ENCODE assay signal across 13 mouse cellular contexts in genomic region chr11:88378686-88379339, GRCm38 (mm10).
DNase-seq lines count a peak whose midpoint lies in the region; ATAC-seq and TF ChIP-seq lines count a peak whose summit lies in the region.
"Had no signal": no experiment of that assay in that cellular context is flagged by ENCODE, and none has a peak within 500 bp of the region (broad histone marks: within the 10 kb centered on the region; RNA-seq: fewer than 3 reads in every experiment).

No protein-coding gene starts in this region.

- H3K4me3 ChIP-seq in heart, embryonic 15.5 days, result no peak overlapping the region
- no peak overlapping the region for H3K4me3 ChIP-seq in heart, postnatal 0 days (ENCODE audit: low read depth, low read length)
- no peak overlapping the region for H3K4me3 ChIP-seq in midbrain, embryonic 12.5 days
- H3K4me3 ChIP-seq in thymus, adult 2 months (ENCODE audit: control insufficient read depth, insufficient read depth, low read length), result no peak overlapping the region

- H3K9me3 ChIP-seq in heart, embryonic 15.5 days (replicated peaks), result no peaks in the 10 kb centered on the region
- H3K9me3 ChIP-seq in heart, postnatal 0 days (replicated peaks; ENCODE audit: control insufficient read depth, low read length), result no peaks in the 10 kb centered on the region
- H3K9me3 ChIP-seq in midbrain, embryonic 12.5 days, result no peaks in the 10 kb centered on the region

- no peaks in the 10 kb centered on the region for H3K27me3 ChIP-seq in heart, embryonic 15.5 days
- H3K27me3 ChIP-seq in heart, postnatal 0 days (ENCODE audit: control insufficient read depth, insufficient read depth, low read length), result no peaks in the 10 kb centered on the region
- no peaks in the 10 kb centered on the region for H3K27me3 ChIP-seq in midbrain, embryonic 12.5 days
- H3K27me3 ChIP-seq in thymus, adult 2 months (ENCODE audit: control insufficient read depth, insufficient read depth, low read length), result no peaks in the 10 kb centered on the region

- H3K36me3 ChIP-seq in heart, embryonic 15.5 days, result no peaks in the 10 kb centered on the region
- H3K36me3 ChIP-seq in heart, postnatal 0 days (replicated peaks; ENCODE audit: control insufficient read depth, insufficient read depth, low read length), result no peaks in the 10 kb centered on the region
- H3K36me3 ChIP-seq in midbrain, embryonic 12.5 days, result peaks cover 28% of the 10 kb centered on the region
- no peaks in the 10 kb centered on the region for H3K36me3 ChIP-seq in thymus, adult 2 months (ENCODE audit: control insufficient read depth, insufficient read depth, low read length)

- peak overlapping the region; percentile 76 for H3K27ac ChIP-seq in heart, embryonic 15.5 days
- peak overlapping the region; percentile 89 for H3K27ac ChIP-seq in heart, postnatal 0 days (ENCODE audit: low read depth)
- peak overlapping the region; percentile 79 for H3K27ac ChIP-seq in midbrain, embryonic 12.5 days (replicated peaks)
- no peak overlapping the region for H3K27ac ChIP-seq in thymus, adult 2 months (ENCODE audit: control insufficient read depth, insufficient read depth, low read length)
- H3K27ac ChIP-seq: liver, embryonic 14.5 days had no signal

- TF ChIP-seq CTCF in heart, postnatal 0 days (IDR thresholded peaks at IDR 0.05; ENCODE audit: low read depth), result no peak
- no peak for TF ChIP-seq CTCF in thymus, adult 2 months (IDR thresholded peaks at IDR 0.05; ENCODE audit: borderline replicate concordance, control insufficient read depth, extremely low read depth, insufficient read depth, low read length, poor library complexity)

- 0 out of 2 replicates have a peak, but pooled peaks have one; percentile 12 for ATAC-seq in heart, embryonic 15.5 days (replicated peaks; ENCODE audit: insufficient number of reproducible peaks, insufficient read depth, low FRiP score, low read depth)
- ATAC-seq in heart, postnatal 0 days (ENCODE audit: insufficient read depth, low read depth), result peak; percentile 30
- peak; percentile 54 for ATAC-seq in midbrain, embryonic 12.5 days (ENCODE audit: low FRiP score, low read depth)

- peaks cover 66% of the 10 kb centered on the region for H3K4me1 ChIP-seq in heart, embryonic 15.5 days (replicated peaks)
- peaks cover 41% of the 10 kb centered on the region for H3K4me1 ChIP-seq in heart, postnatal 0 days (ENCODE audit: control insufficient read depth, insufficient read depth)
- H3K4me1 ChIP-seq in midbrain, embryonic 12.5 days, result peaks cover 56% of the 10 kb centered on the region
- H3K4me1 ChIP-seq in thymus, adult 2 months (replicated peaks; ENCODE audit: control insufficient read depth, insufficient read depth, low read length), result no peaks in the 10 kb centered on the region

- no peak for TF ChIP-seq POLR2A in thymus, adult 2 months (IDR thresholded peaks at IDR 0.05; ENCODE audit: control insufficient read depth, extremely low read depth, insufficient read depth, low read length, poor library complexity)

- TF ChIP-seq EP300 in heart, postnatal 0 days (IDR thresholded peaks at IDR 0.05; ENCODE audit: low read depth), result no peak

- H3K4me2 ChIP-seq in heart, embryonic 15.5 days, result no peak overlapping the region
- no peak overlapping the region for H3K4me2 ChIP-seq in heart, postnatal 0 days (ENCODE audit: low read depth, low read length)
- no peak overlapping the region for H3K4me2 ChIP-seq in midbrain, embryonic 12.5 days (replicated peaks)

- no peak for DNase-seq in heart, adult 18-20 months
- peak; percentile 84 for DNase-seq in R1 (ENCODE audit: low read depth, low spot score)
- DNase-seq in heart, postnatal 0 days (ENCODE audit: low spot score), result peak; percentile 49
- DNase-seq in thymus, postnatal 25 days, result no peak
- DNase-seq in thymus, adult 2 months, result no peak
- no peak for DNase-seq in kidney, postnatal 10 days
- DNase-seq: cerebellum, postnatal 36 days; gastrocnemius, postnatal 25 days; lung, postnatal 4 days; right cerebral cortex, postnatal 14 days had no signal

- 53% methylated on average over 9 of the region's 9 CpGs for WGBS in heart, embryonic 15.5 days
- WGBS in heart, postnatal 0 days, result 53% methylated on average over 9 of the region's 9 CpGs
- 26% methylated on average over 9 of the region's 9 CpGs for WGBS in midbrain, embryonic 12.5 days
- 93% methylated on average over 9 of the region's 9 CpGs for WGBS in thymus, adult 2 months

- no peak overlapping the region for H3K9ac ChIP-seq in heart, embryonic 15.5 days
- H3K9ac ChIP-seq in heart, postnatal 0 days (replicated peaks; ENCODE audit: low read depth, low read length), result 0 out of 2 replicates have a peak overlapping the region, but pooled peaks have one; percentile 10
- H3K9ac ChIP-seq in midbrain, embryonic 12.5 days (replicated peaks), result no peak overlapping the region
- H3K9ac ChIP-seq: liver, embryonic 14.5 days had no signal

Comparison
In these comparisons a context has a peak if more than half of its experiments do, and no peak if none do; other contexts are left out.
1. DNase-seq: peak in R1 (single experiment) and heart, postnatal 0 days (single experiment); none in heart, adult 18-20 months (0 of 2), thymus, postnatal 25 days (single experiment), thymus, adult 2 months (single experiment) and kidney, postnatal 10 days (single experiment).
2. Peak in every context shown above with its lines, with median percentiles within 50 percentile points of each other: ATAC-seq.